Mouse (Mus musculus) G1E (cell line): Measurements from ENCODE around the gene Mapk1. TPM values are rescaled to one million over a fixed set of nuclear protein-coding genes. Genes with fewer than 3 reads are reported as not detected.
A peak's percentile ranks its signal among the peaks of the same experiment; 100 is the strongest.
"Not testable (repeated sequence)": the region's sequence is repeated elsewhere in the genome, so short reads cannot be mapped to it uniquely, and the experiment has no call there.

Experiments
- ATAC-seq: 2 replicates; pipeline ENCODE4 v1.8.0; 2016; ENCODE audit warnings: mild to moderate bottlenecking; ENCODE audit not compliant: insufficient number of reproducible peaks, poor library complexity, low FRiP score, severe bottlenecking; ENCODE audit errors: extremely low read depth
- DNase-seq: peaks from one replicate; pipeline ENCODE4 v3.0.0; 2012; ENCODE audit warnings: low spot score
- H3K27me3 ChIP-seq: 2 replicates; pipeline ENCODE4 v1.6.1; 2012; ENCODE audit warnings: mild to moderate bottlenecking, low read length, inconsistent platforms; ENCODE audit not compliant: insufficient read depth
- H3K36me3 ChIP-seq: replicated peaks from 2 replicates; pipeline ENCODE3; 2012; ENCODE audit warnings: mild to moderate bottlenecking, inconsistent platforms
- H3K4me1 ChIP-seq: 2 replicates; pipeline ENCODE4 v1.6.1; 2012; ENCODE audit warnings: low read depth, low read length, inconsistent platforms, mixed read lengths; ENCODE audit not compliant: insufficient read depth
- H3K4me3 ChIP-seq: 2 replicates; pipeline ENCODE4 v1.5.1; 2012; ENCODE audit warnings: low read depth, mild to moderate bottlenecking, inconsistent platforms, low read length, moderate library complexity, mixed read lengths
- H3K9me3 ChIP-seq: replicated peaks from 2 replicates; pipeline ENCODE4 v1.6.1; 2012; ENCODE audit warnings: inconsistent platforms
- CTCF ChIP-seq: IDR thresholded peaks from 2 replicates; pipeline ENCODE4 v1.5.1; 2012; ENCODE audit warnings: low read depth, low read length, inconsistent platforms, mixed read lengths
- GATA1 ChIP-seq: IDR thresholded peaks from 2 replicates; pipeline ENCODE4 v1.6.1; 2012; ENCODE audit warnings: borderline replicate concordance, low read length, inconsistent platforms, mixed read lengths
- GATA2 ChIP-seq: IDR thresholded peaks from 2 replicates; pipeline ENCODE4 v1.6.1; 2012; ENCODE audit warnings: low read depth, low read length, inconsistent platforms, borderline replicate concordance
- POLR2AphosphoS5 ChIP-seq: IDR thresholded peaks from 2 replicates; pipeline ENCODE4 v1.6.1; 2012; ENCODE audit warnings: low read depth, low read length, inconsistent platforms; ENCODE audit not compliant: insufficient replicate concordance
- TAL1 ChIP-seq: conservative IDR thresholded peaks from 2 replicates; pipeline ENCODE4 v1.6.1; 2012; ENCODE audit warnings: low read depth, low read length, inconsistent platforms, mixed read lengths
- polyA plus RNA-seq: library from polyadenylated mRNA; stranded (reverse); fragments of >175 nt; gene quantifications from 2 replicates; pipeline ENCODE4 v1.2.3, GENCODE M21; 2012
- total RNA-seq, 2 experiments: library from RNA; stranded (forward) in 1 of 2; stranded (reverse) in 1 of 2; fragments of 200-1000 nt in 1 of 2; fragments of >200 nt in 1 of 2; fragmentation: Nextera tagmentation in 1 of 2; gene quantifications; 2 replicates each; pipeline ENCODE4 v1.2.3; 2014 to 2017

Mapk1 gene
- total and polyA plus RNA-seq, 3 experiments = 54.2 to 248 (median 173) TPM

GRCm38 (mm10) chr16:16988842-16989241, 5.7 kb downstream of the Mapk1 start:
- no peaks in the 10 kb centered on the region for H3K9me3 ChIP-seq
- H3K36me3 ChIP-seq = peaks cover 61% of the 10 kb centered on the region
- peaks cover 63% of the 10 kb centered on the region for H3K4me1 ChIP-seq
- no peaks in the 10 kb centered on the region for H3K27me3 ChIP-seq
- ATAC-seq (peak; percentile 15; the same call in 1 of the 2 replicates), DNase-seq (no peak)
- TF ChIP-seq GATA1 (no peak), POLR2AphosphoS5 (no peak), GATA2 (no peak), CTCF (no peak), TAL1 (no peak)
- no peak overlapping the region for H3K4me3 ChIP-seq

- ATAC-seq (no peak), DNase-seq (no peak)
- Histone ChIP-seq H3K36me3 (peaks cover 71% of the 10 kb centered on the region), H3K9me3 (no peaks in the 10 kb centered on the region), H3K4me1 (peaks cover 72% of the 10 kb centered on the region), H3K4me3 (no peak overlapping the region), H3K27me3 (no peaks in the 10 kb centered on the region)
- TF ChIP-seq GATA1 (no peak), CTCF (no peak), POLR2AphosphoS5 (no peak), GATA2 (no peak), TAL1 (no peak)
These were observed 6.8 kb downstream of the Mapk1 start for GRCm38 (mm10) chr16:16990021-16990420.

- Histone ChIP-seq H3K27me3 (no peaks in the 10 kb centered on the region), H3K36me3 (peaks cover 61% of the 10 kb centered on the region), H3K4me3 (no peak overlapping the region), H3K9me3 (no peaks in the 10 kb centered on the region), H3K4me1 (peaks cover 38% of the 10 kb centered on the region)
- no peak for TF ChIP-seq GATA2
- no peak for TF ChIP-seq GATA1
- no peak for TF ChIP-seq CTCF
- no peak for TF ChIP-seq TAL1
- no peak for TF ChIP-seq POLR2AphosphoS5
- ATAC-seq = no peak
- DNase-seq = no peak
These were observed 11.4 kb downstream of the Mapk1 start for GRCm38 (mm10) chr16:16994426-16995052.

GRCm38 (mm10) chr16:16996121-16996729, 13.0 kb downstream of the Mapk1 start:
- H3K36me3 ChIP-seq = peaks cover 64% of the 10 kb centered on the region
- H3K4me3 ChIP-seq, DNase-seq, H3K9me3 ChIP-seq, ATAC-seq, H3K27me3 ChIP-seq: not testable (repeated sequence)
- peaks cover 29% of the 10 kb centered on the region for H3K4me1 ChIP-seq

GRCm38 (mm10) chr16:17001109-17001508, 17.9 kb downstream of the Mapk1 start:
- no peak overlapping the region for H3K4me3 ChIP-seq
- no peak for TF ChIP-seq CTCF
- no peak for TF ChIP-seq GATA2
- no peak for TF ChIP-seq TAL1
- TF ChIP-seq POLR2AphosphoS5 = no peak
- no peak for TF ChIP-seq GATA1
- no peaks in the 10 kb centered on the region for H3K27me3 ChIP-seq
- peaks cover 56% of the 10 kb centered on the region for H3K36me3 ChIP-seq
- DNase-seq (no peak), ATAC-seq (no peak)
- no peaks in the 10 kb centered on the region for H3K9me3 ChIP-seq
- H3K4me1 ChIP-seq = peaks cover 19% of the 10 kb centered on the region

GRCm38 (mm10) chr16:17007070-17007469, 23.9 kb downstream of the Mapk1 start:
- Histone ChIP-seq H3K4me3 (no peak overlapping the region), H3K4me1 (peaks cover 20% of the 10 kb centered on the region), H3K36me3 (peaks cover 44% of the 10 kb centered on the region), H3K9me3 (no peaks in the 10 kb centered on the region), H3K27me3 (no peaks in the 10 kb centered on the region)
- ATAC-seq = no peak
- no peak for DNase-seq
- TF ChIP-seq CTCF = no peak
- no peak for TF ChIP-seq GATA2
- TF ChIP-seq GATA1 = no peak
- TF ChIP-seq POLR2AphosphoS5 = no peak
- TF ChIP-seq TAL1 = no peak
